Mouse (Mus musculus): ENCODE measurements around the gene Ccs. TPM values are rescaled to one million over a fixed set of nuclear protein-coding genes. Genes with fewer than 3 reads are reported as not detected.
A peak's percentile ranks its signal among the peaks of the same experiment; 100 is the strongest.
"Not testable (repeated sequence)": the region's sequence is repeated elsewhere in the genome, so short reads cannot be mapped to it uniquely, and the experiment has no call there.

Gene Ccs
- total RNA-seq, 2 experiments from 2014 or later = 17.4 to 24.8 TPM

- H3K4me3 ChIP-seq = peak overlapping the region; percentile 19
- TF ChIP-seq CTCF (IDR thresholded peaks at IDR 0.05) = no peak
- no peak for DNase-seq
- intact Hi-C loops (cut with DNase I) = no loop called here
- H3K27ac ChIP-seq = peak overlapping the region; percentile 73
Measured at GRCm38 (mm10) chr19:4828444-4829114, 10.6 kb downstream of the Ccs start.

GRCm38 (mm10) chr19:4820678-4821303, 18.3 kb downstream of the Ccs start:
- Histone ChIP-seq H3K27ac (peak overlapping the region; percentile 71), H3K4me3 (no peak overlapping the region)
- peak; percentile 90 for DNase-seq
- intact Hi-C loops (cut with DNase I) = no loop called here
- TF ChIP-seq CTCF (IDR thresholded peaks at IDR 0.05) = peak; percentile 42

GRCm38 (mm10) chr19:4817182-4817835, 21.8 kb downstream of the Ccs start:
- intact Hi-C loops (cut with DNase I) = no loop called here
- no peak overlapping the region for H3K27ac ChIP-seq
- H3K4me3 ChIP-seq = no peak overlapping the region
- TF ChIP-seq CTCF (IDR thresholded peaks at IDR 0.05) = no peak
- no peak for DNase-seq

- no peak for DNase-seq
- no peak overlapping the region for H3K4me3 ChIP-seq
- peak; percentile 25 for TF ChIP-seq CTCF (IDR thresholded peaks at IDR 0.05)
- intact Hi-C loops (cut with DNase I) = loop anchor here (5.0 kb wide), 2 partner anchors 34 to 56 kb away; partner anchors contain the start of gene Rbm4b
- no peak overlapping the region for H3K27ac ChIP-seq
Measured at GRCm38 (mm10) chr19:4813015-4813414, 26.1 kb downstream of the Ccs start.

GRCm38 (mm10) chr19:4812334-4812949, 26.7 kb downstream of the Ccs start:
- DNase-seq = not testable (repeated sequence)
- peak overlapping the region; percentile 99 for H3K27ac ChIP-seq
- intact Hi-C loops (cut with DNase I) = loop anchor here (5.0 kb wide), 2 partner anchors 35 to 55 kb away; partner anchors contain the start of gene Rbm4b
- H3K4me3 ChIP-seq = peak overlapping the region; percentile 91
- TF ChIP-seq CTCF (IDR thresholded peaks at IDR 0.05) = peak; percentile 38

GRCm38 (mm10) chr19:4811909-4812242, 27.3 kb downstream of the Ccs start:
- peak overlapping the region; percentile 91 for H3K4me3 ChIP-seq
- TF ChIP-seq CTCF (IDR thresholded peaks at IDR 0.05) = no peak
- peak overlapping the region; percentile 99 for H3K27ac ChIP-seq
- no peak for DNase-seq
- intact Hi-C loops (cut with DNase I) = loop anchor here (1.0 to 5.0 kb wide), 3 partner anchors 18 to 55 kb away; partner anchors contain the start of gene Rbm4b

GRCm38 (mm10) chr19:4811063-4811908, 27.8 kb downstream of the Ccs start, which contains the start of the genes Gm21992 and Rbm14:
Gene Gm21992, minus strand, starts transcription at chr19:4811612.
Gene Rbm14, minus strand, starts transcription at chr19:4811634.
- H3K27ac ChIP-seq = peak within 1 kb of the TSS; percentile 99
- peak within 1 kb of the TSS; percentile 91 for H3K4me3 ChIP-seq
- peak; percentile 16; the same call in 1 of the 2 replicates for TF ChIP-seq CTCF (IDR thresholded peaks at IDR 0.05)
- intact Hi-C loops (cut with DNase I) = loop anchor here (1.0 to 5.0 kb wide), 3 partner anchors 17 to 54 kb away; partner anchors contain the start of gene Rbm4b
- DNase-seq = peak; percentile 99

GRCm38 (mm10) chr19:4810746-4811062, 28.4 kb downstream of the Ccs start:
- H3K4me3 ChIP-seq = peak overlapping the region; percentile 91
- peak; percentile 84 for DNase-seq
- TF ChIP-seq CTCF (IDR thresholded peaks at IDR 0.05) = no peak
- intact Hi-C loops (cut with DNase I) = loop anchor here (1.0 to 5.0 kb wide), 3 partner anchors 16 to 53 kb away; partner anchors contain the start of gene Rbm4b
- peak overlapping the region; percentile 99 for H3K27ac ChIP-seq

- no peak for TF ChIP-seq CTCF (IDR thresholded peaks at IDR 0.05)
Measured at GRCm38 (mm10) chr19:4810309-4810708, 28.8 kb downstream of the Ccs start.

GRCm38 (mm10) chr19:4803283-4803682, 35.8 kb downstream of the Ccs start:
- intact Hi-C loops (cut with DNase I) = no loop called here
- TF ChIP-seq CTCF (IDR thresholded peaks at IDR 0.05) = no peak
- DNase-seq = peak; percentile 17
- Histone ChIP-seq H3K27ac (no peak overlapping the region), H3K4me3 (no peak overlapping the region)

More at GRCm38 (mm10) chr19:4810309-4810708, 28.8 kb downstream of the Ccs start:
- peak overlapping the region; percentile 91 for H3K4me3 ChIP-seq
- intact Hi-C loops (cut with DNase I) = loop anchor here (5.0 kb wide), 2 partner anchors 37 to 53 kb away; partner anchors contain the start of gene Rbm4b
- peak overlapping the region; percentile 99 for H3K27ac ChIP-seq
- no peak for DNase-seq

- Histone ChIP-seq H3K27ac (no peak overlapping the region), H3K4me3 (no peak overlapping the region)
- no peak for TF ChIP-seq CTCF (IDR thresholded peaks at IDR 0.05)
- DNase-seq = no peak
- intact Hi-C loops (cut with DNase I) = no loop called here
Measured at GRCm38 (mm10) chr19:4802691-4803091, 36.4 kb downstream of the Ccs start.
